In genomic region chr12:104617111-104617725, GRCm38 (mm10) we compare ENCODE assay signal across 10 mouse cellular contexts.
DNase-seq lines count a peak whose midpoint lies in the region; ATAC-seq and TF ChIP-seq lines count a peak whose summit lies in the region.
"Had no signal": no experiment of that assay in that cellular context is flagged by ENCODE, and none has a peak within 500 bp of the region (broad histone marks: within the 10 kb centered on the region; RNA-seq: fewer than 3 reads in every experiment).

No protein-coding gene starts in this region.

- DNase-seq in heart, adult 8-10 months (ENCODE audit: low spot score), result no peak
- peak; percentile 58 to 71 for DNase-seq in left cerebral cortex, adult 18-20 months (ENCODE audit: low spot score in 2 of 2)
- peak; percentile 98 for DNase-seq in midbrain, embryonic 11.5 days (ENCODE audit: low spot score, missing footprints)
- DNase-seq in stomach, postnatal 0 days (ENCODE audit: low spot score), result peak; percentile 48
- no peak for DNase-seq in ovary, postnatal 14 days (ENCODE audit: low spot score)
- DNase-seq: liver, embryonic 13.5 days had no signal

- WGBS in heart, embryonic 12.5 days, result 9% methylated on average over 17 of the region's 17 CpGs
- 8% methylated on average over 17 of the region's 17 CpGs for WGBS in embryonic facial prominence, embryonic 13.5 days
- 7% methylated on average over 17 of the region's 17 CpGs for WGBS in hindbrain, embryonic 13.5 days
- WGBS in midbrain, embryonic 11.5 days, result 4% methylated on average over 17 of the region's 17 CpGs
- 16% methylated on average over 17 of the region's 17 CpGs for WGBS in stomach, postnatal 0 days

- H3K36me3 ChIP-seq in heart, embryonic 12.5 days, result no peaks in the 10 kb centered on the region
- H3K36me3 ChIP-seq in embryonic facial prominence, embryonic 13.5 days, result no peaks in the 10 kb centered on the region
- no peaks in the 10 kb centered on the region for H3K36me3 ChIP-seq in hindbrain, embryonic 13.5 days
- H3K36me3 ChIP-seq in midbrain, embryonic 11.5 days (ENCODE audit: control insufficient read depth, insufficient read depth, low read length), result no peaks in the 10 kb centered on the region
- H3K36me3 ChIP-seq in stomach, postnatal 0 days (ENCODE audit: control insufficient read depth, insufficient read depth, low read length), result no peaks in the 10 kb centered on the region
- H3K36me3 ChIP-seq: G1E; liver, embryonic 13.5 days had no signal

- H3K9me3 ChIP-seq in heart, embryonic 12.5 days (replicated peaks), result peaks cover 5% of the 10 kb centered on the region; the same call in 1 of the 2 replicates
- H3K9me3 ChIP-seq in embryonic facial prominence, embryonic 13.5 days, result no peaks in the 10 kb centered on the region
- H3K9me3 ChIP-seq in hindbrain, embryonic 13.5 days, result 0 out of 2 replicates have a peak, but pooled peaks cover 4% of the 10 kb centered on the region
- H3K9me3 ChIP-seq in midbrain, embryonic 11.5 days (ENCODE audit: control insufficient read depth, low read length), result no peaks in the 10 kb centered on the region
- H3K9me3 ChIP-seq in stomach, postnatal 0 days (ENCODE audit: control insufficient read depth, low read length), result peaks cover under 1% of the 10 kb centered on the region; the same call in 1 of the 2 replicates
- H3K9me3 ChIP-seq: liver, embryonic 13.5 days had no signal

- peaks cover 8% of the 10 kb centered on the region; the same call in 1 of the 2 replicates for H3K4me1 ChIP-seq in heart, embryonic 12.5 days (replicated peaks)
- peaks cover 5% of the 10 kb centered on the region; the same call in 1 of the 2 replicates for H3K4me1 ChIP-seq in embryonic facial prominence, embryonic 13.5 days
- no peaks in the 10 kb centered on the region for H3K4me1 ChIP-seq in hindbrain, embryonic 13.5 days (replicated peaks)
- H3K4me1 ChIP-seq in midbrain, embryonic 11.5 days (ENCODE audit: control insufficient read depth, insufficient read depth, low read length), result no peaks in the 10 kb centered on the region
- no peaks in the 10 kb centered on the region for H3K4me1 ChIP-seq in stomach, postnatal 0 days (replicated peaks; ENCODE audit: control insufficient read depth, insufficient read depth)
- H3K4me1 ChIP-seq: liver, embryonic 13.5 days had no signal

- peak overlapping the region; percentile 14 for H3K4me3 ChIP-seq in heart, embryonic 12.5 days
- peak overlapping the region; percentile 18 for H3K4me3 ChIP-seq in embryonic facial prominence, embryonic 13.5 days
- H3K4me3 ChIP-seq in hindbrain, embryonic 13.5 days, result peak overlapping the region; percentile 20
- peak overlapping the region; percentile 2; the same call in 1 of the 2 replicates for H3K4me3 ChIP-seq in midbrain, embryonic 11.5 days (ENCODE audit: low read depth, low read length)
- no peak overlapping the region; the same call in 1 of the 2 replicates for H3K4me3 ChIP-seq in stomach, postnatal 0 days (ENCODE audit: low read depth, low read length)
- H3K4me3 ChIP-seq: liver, embryonic 13.5 days had no signal

- TF ChIP-seq CTCF in stomach, postnatal 0 days (IDR thresholded peaks at IDR 0.05; ENCODE audit: low read depth), result no peak

- no peak overlapping the region for H3K27ac ChIP-seq in heart, embryonic 12.5 days (ENCODE audit: poor library complexity, severe bottlenecking)
- H3K27ac ChIP-seq in embryonic facial prominence, embryonic 13.5 days, result peak overlapping the region; percentile 55; the same call in 1 of the 2 replicates
- H3K27ac ChIP-seq in hindbrain, embryonic 13.5 days, result peak overlapping the region; percentile 87
- no peak overlapping the region for H3K27ac ChIP-seq in midbrain, embryonic 11.5 days (ENCODE audit: low read depth, low read length)
- H3K27ac ChIP-seq in stomach, postnatal 0 days (replicated peaks), result no peak overlapping the region
- H3K27ac ChIP-seq: liver, embryonic 13.5 days had no signal

- no peak for TF ChIP-seq EP300 in stomach, postnatal 0 days (optimal IDR thresholded peaks at IDR 0.05)

- H3K27me3 ChIP-seq in heart, embryonic 12.5 days (replicated peaks), result peaks cover 8% of the 10 kb centered on the region; the same call in 1 of the 2 replicates
- H3K27me3 ChIP-seq in embryonic facial prominence, embryonic 13.5 days, result peaks cover 12% of the 10 kb centered on the region; the same call in 1 of the 2 replicates
- H3K27me3 ChIP-seq in hindbrain, embryonic 13.5 days, result no peaks in the 10 kb centered on the region
- no peaks in the 10 kb centered on the region for H3K27me3 ChIP-seq in midbrain, embryonic 11.5 days (ENCODE audit: control insufficient read depth, insufficient read depth, low read length)
- no peaks in the 10 kb centered on the region for H3K27me3 ChIP-seq in stomach, postnatal 0 days (ENCODE audit: control insufficient read depth, insufficient read depth, low read length)
- H3K27me3 ChIP-seq: liver, embryonic 13.5 days had no signal

- H3K4me2 ChIP-seq in heart, embryonic 12.5 days, result peak overlapping the region; percentile 56
- H3K4me2 ChIP-seq in embryonic facial prominence, embryonic 13.5 days, result peak overlapping the region; percentile 56
- H3K4me2 ChIP-seq in hindbrain, embryonic 13.5 days, result peak overlapping the region; percentile 45
- H3K4me2 ChIP-seq in midbrain, embryonic 11.5 days, result peak overlapping the region; percentile 32
- peak overlapping the region; percentile 37 for H3K4me2 ChIP-seq in stomach, postnatal 0 days (replicated peaks; ENCODE audit: low read depth)
- H3K4me2 ChIP-seq: liver, embryonic 13.5 days had no signal

- no peak overlapping the region for H3K9ac ChIP-seq in heart, embryonic 12.5 days
- H3K9ac ChIP-seq in embryonic facial prominence, embryonic 13.5 days, result peak overlapping the region; percentile 49; the same call in 1 of the 2 replicates
- H3K9ac ChIP-seq in hindbrain, embryonic 13.5 days, result peak overlapping the region; percentile 51; the same call in 1 of the 2 replicates
- H3K9ac ChIP-seq in midbrain, embryonic 11.5 days (ENCODE audit: low read length), result peak overlapping the region; percentile 13; the same call in 1 of the 2 replicates
- H3K9ac ChIP-seq in stomach, postnatal 0 days (ENCODE audit: low read length), result no peak overlapping the region
- H3K9ac ChIP-seq: liver, embryonic 13.5 days had no signal

- ATAC-seq in heart, embryonic 12.5 days (ENCODE audit: insufficient number of reproducible peaks, low FRiP score), result no peak
- ATAC-seq in embryonic facial prominence, embryonic 13.5 days (ENCODE audit: insufficient number of reproducible peaks, insufficient read depth, low FRiP score, low TSS enrichment, low read depth), result peak; percentile 35; the same call in 1 of the 2 replicates
- peak; percentile 94 for ATAC-seq in hindbrain, embryonic 13.5 days (ENCODE audit: low FRiP score)
- ATAC-seq in midbrain, embryonic 11.5 days (ENCODE audit: low FRiP score), result peak; percentile 93
- ATAC-seq in stomach, postnatal 0 days (ENCODE audit: low FRiP score, low TSS enrichment), result no peak

Comparison
In these comparisons a context has a peak if more than half of its experiments do, and no peak if none do; other contexts are left out.
1. ATAC-seq: peak in embryonic facial prominence, embryonic 13.5 days (single experiment), hindbrain, embryonic 13.5 days (single experiment) and midbrain, embryonic 11.5 days (single experiment); none in heart, embryonic 12.5 days (single experiment) and stomach, postnatal 0 days (single experiment).
2. H3K27ac ChIP-seq: peak in embryonic facial prominence, embryonic 13.5 days (single experiment) and hindbrain, embryonic 13.5 days (single experiment); none in heart, embryonic 12.5 days (single experiment), midbrain, embryonic 11.5 days (single experiment) and stomach, postnatal 0 days (single experiment).
3. H3K9ac ChIP-seq: peak in embryonic facial prominence, embryonic 13.5 days (single experiment), hindbrain, embryonic 13.5 days (single experiment) and midbrain, embryonic 11.5 days (single experiment); none in heart, embryonic 12.5 days (single experiment) and stomach, postnatal 0 days (single experiment).
4. DNase-seq: peak in left cerebral cortex, adult 18-20 months (2 of 2), midbrain, embryonic 11.5 days (single experiment) and stomach, postnatal 0 days (single experiment); none in heart, adult 8-10 months (single experiment) and ovary, postnatal 14 days (single experiment).
5. Peak in every context shown above with its lines, with median percentiles within 50 percentile points of each other: H3K4me2 ChIP-seq.